Mouse (Mus musculus): ENCODE measurements around the gene AL732309.1. TPM values are rescaled to one million over a fixed set of nuclear protein-coding genes. Genes with fewer than 3 reads are reported as not detected.

The AL732309.1 gene
- polyA plus RNA-seq, 1 experiment, result 7.0 TPM

GRCm38 (mm10) chr2:25217666-25218065 lies 29.0 kb downstream of the AL732309.1 start:
- Histone ChIP-seq H3K36me3 (ENCODE audit: control insufficient read depth, insufficient read depth, low read length) (no peaks in the 10 kb centered on the region), H3K27ac (ENCODE audit: control insufficient read depth, insufficient read depth, low read depth, low read length) (no peak overlapping the region), H3K4me3 (ENCODE audit: control insufficient read depth, low read depth, low read length) (peak overlapping the region; percentile 69), H3K4me1 (ENCODE audit: control insufficient read depth, insufficient read depth, low read length) (no peaks in the 10 kb centered on the region; the same call in 1 of the 2 replicates), H3K27me3 (ENCODE audit: control insufficient read depth, insufficient read depth, low read length) (no peaks in the 10 kb centered on the region)
- no peak for TF ChIP-seq CTCF (IDR thresholded peaks at IDR 0.05; ENCODE audit: control insufficient read depth, insufficient read depth, insufficient replicate concordance, low read depth, low read length)
- no peak for TF ChIP-seq POLR2A (IDR thresholded peaks at IDR 0.05; ENCODE audit: control insufficient read depth, low read depth, low read length)

GRCm38 (mm10) chr2:25214444-25214843 lies 32.2 kb downstream of the AL732309.1 start, which contains the start of gene Stpg3:
Gene Stpg3, minus strand, starts transcription at chr2:25214637.
- H3K4me3 ChIP-seq (ENCODE audit: control insufficient read depth, low read depth, low read length), result peak within 1 kb of the TSS; percentile 98
- no peaks in the 10 kb centered on the region for H3K36me3 ChIP-seq (ENCODE audit: control insufficient read depth, insufficient read depth, low read length)
- H3K27ac ChIP-seq (ENCODE audit: control insufficient read depth, insufficient read depth, low read depth, low read length), result peak within 1 kb of the TSS; percentile 15
- peaks cover 2% of the 10 kb centered on the region for H3K4me1 ChIP-seq (ENCODE audit: control insufficient read depth, insufficient read depth, low read length)
- no peaks in the 10 kb centered on the region for H3K27me3 ChIP-seq (ENCODE audit: control insufficient read depth, insufficient read depth, low read length)
- TF ChIP-seq CTCF (IDR thresholded peaks at IDR 0.05; ENCODE audit: control insufficient read depth, insufficient read depth, insufficient replicate concordance, low read depth, low read length) (no peak), POLR2A (IDR thresholded peaks at IDR 0.05; ENCODE audit: control insufficient read depth, low read depth, low read length) (peak; percentile 70; the same call in 1 of the 2 replicates)

GRCm38 (mm10) chr2:25213266-25213865 lies 33.3 kb downstream of the AL732309.1 start:
- Histone ChIP-seq H3K36me3 (ENCODE audit: control insufficient read depth, insufficient read depth, low read length) (no peaks in the 10 kb centered on the region), H3K27me3 (ENCODE audit: control insufficient read depth, insufficient read depth, low read length) (no peaks in the 10 kb centered on the region), H3K27ac (ENCODE audit: control insufficient read depth, insufficient read depth, low read depth, low read length) (peak overlapping the region; percentile 15), H3K4me1 (ENCODE audit: control insufficient read depth, insufficient read depth, low read length) (peaks cover 2% of the 10 kb centered on the region), H3K4me3 (ENCODE audit: control insufficient read depth, low read depth, low read length) (peak overlapping the region; percentile 98)
- no peak for TF ChIP-seq POLR2A (IDR thresholded peaks at IDR 0.05; ENCODE audit: control insufficient read depth, low read depth, low read length)
- TF ChIP-seq CTCF (IDR thresholded peaks at IDR 0.05; ENCODE audit: control insufficient read depth, insufficient read depth, insufficient replicate concordance, low read depth, low read length), result no peak

- no peaks in the 10 kb centered on the region for H3K36me3 ChIP-seq (ENCODE audit: control insufficient read depth, insufficient read depth, low read length)
- no peaks in the 10 kb centered on the region for H3K27me3 ChIP-seq (ENCODE audit: control insufficient read depth, insufficient read depth, low read length)
- no peak for TF ChIP-seq CTCF (IDR thresholded peaks at IDR 0.05; ENCODE audit: control insufficient read depth, insufficient read depth, insufficient replicate concordance, low read depth, low read length)
- peak; percentile 81 for TF ChIP-seq POLR2A (IDR thresholded peaks at IDR 0.05; ENCODE audit: control insufficient read depth, low read depth, low read length)
- peak within 1 kb of the TSS; percentile 91 for H3K27ac ChIP-seq (ENCODE audit: control insufficient read depth, insufficient read depth, low read depth, low read length)
- peak within 1 kb of the TSS; percentile 98 for H3K4me3 ChIP-seq (ENCODE audit: control insufficient read depth, low read depth, low read length)
- peaks cover 2% of the 10 kb centered on the region for H3K4me1 ChIP-seq (ENCODE audit: control insufficient read depth, insufficient read depth, low read length)
These were observed 35.5 kb downstream of the AL732309.1 start, which contains the start of gene Nelfb for GRCm38 (mm10) chr2:25211121-25211670. Gene Nelfb, minus strand, starts transcription at chr2:25211489.

GRCm38 (mm10) chr2:25210686-25211085 lies 36.0 kb downstream of the AL732309.1 start:
- TF ChIP-seq POLR2A (IDR thresholded peaks at IDR 0.05; ENCODE audit: control insufficient read depth, low read depth, low read length) (no peak), CTCF (IDR thresholded peaks at IDR 0.05; ENCODE audit: control insufficient read depth, insufficient read depth, insufficient replicate concordance, low read depth, low read length) (no peak)
- Histone ChIP-seq H3K4me3 (ENCODE audit: control insufficient read depth, low read depth, low read length) (peak overlapping the region; percentile 98), H3K4me1 (ENCODE audit: control insufficient read depth, insufficient read depth, low read length) (peaks cover 2% of the 10 kb centered on the region), H3K36me3 (ENCODE audit: control insufficient read depth, insufficient read depth, low read length) (no peaks in the 10 kb centered on the region), H3K27me3 (ENCODE audit: control insufficient read depth, insufficient read depth, low read length) (no peaks in the 10 kb centered on the region), H3K27ac (ENCODE audit: control insufficient read depth, insufficient read depth, low read depth, low read length) (peak overlapping the region; percentile 91)

- TF ChIP-seq CTCF (IDR thresholded peaks at IDR 0.05; ENCODE audit: control insufficient read depth, insufficient read depth, insufficient replicate concordance, low read depth, low read length) (no peak), POLR2A (IDR thresholded peaks at IDR 0.05; ENCODE audit: control insufficient read depth, low read depth, low read length) (no peak)
- Histone ChIP-seq H3K36me3 (ENCODE audit: control insufficient read depth, insufficient read depth, low read length) (no peaks in the 10 kb centered on the region; the same call in 1 of the 2 replicates), H3K4me1 (ENCODE audit: control insufficient read depth, insufficient read depth, low read length) (peaks cover 2% of the 10 kb centered on the region; the same call in 1 of the 2 replicates)
These were observed 39.1 kb downstream of the AL732309.1 start for GRCm38 (mm10) chr2:25207593-25207992.

GRCm38 (mm10) chr2:25203631-25204214 lies 42.9 kb downstream of the AL732309.1 start:
- no peak overlapping the region for H3K27ac ChIP-seq (ENCODE audit: control insufficient read depth, insufficient read depth, low read depth, low read length)
- TF ChIP-seq POLR2A (IDR thresholded peaks at IDR 0.05; ENCODE audit: control insufficient read depth, low read depth, low read length), result no peak
- TF ChIP-seq CTCF (IDR thresholded peaks at IDR 0.05; ENCODE audit: control insufficient read depth, insufficient read depth, insufficient replicate concordance, low read depth, low read length), result no peak
- no peaks in the 10 kb centered on the region for H3K4me1 ChIP-seq (ENCODE audit: control insufficient read depth, insufficient read depth, low read length)
- H3K4me3 ChIP-seq (ENCODE audit: control insufficient read depth, low read depth, low read length), result no peak overlapping the region
- no peaks in the 10 kb centered on the region for H3K27me3 ChIP-seq (ENCODE audit: control insufficient read depth, insufficient read depth, low read length)
- H3K36me3 ChIP-seq (ENCODE audit: control insufficient read depth, insufficient read depth, low read length), result peaks cover 1% of the 10 kb centered on the region

More at GRCm38 (mm10) chr2:25207593-25207992, 39.1 kb downstream of the AL732309.1 start:
- no peaks in the 10 kb centered on the region for H3K27me3 ChIP-seq (ENCODE audit: control insufficient read depth, insufficient read depth, low read length)
- H3K4me3 ChIP-seq (ENCODE audit: control insufficient read depth, low read depth, low read length), result no peak overlapping the region
- H3K27ac ChIP-seq (ENCODE audit: control insufficient read depth, insufficient read depth, low read depth, low read length), result no peak overlapping the region

Measured in testis, adult 2 months (tissue).